Mouse (Mus musculus) ZHBTc4 (cell line): ENCODE results near the gene C530008M17Rik.

Source experiments
- DNase-seq: peaks from one replicate; pipeline ENCODE4 v3.0.0-alpha.2; 2011; ENCODE audit warnings: low read depth, low spot score

The C530008M17Rik gene

GRCm38 (mm10) chr5:76656212-76656611 lies at the start of gene C530008M17Rik:
C530008M17Rik (plus strand) TSS chr5:76656512.
- no peak for DNase-seq

DNA sequence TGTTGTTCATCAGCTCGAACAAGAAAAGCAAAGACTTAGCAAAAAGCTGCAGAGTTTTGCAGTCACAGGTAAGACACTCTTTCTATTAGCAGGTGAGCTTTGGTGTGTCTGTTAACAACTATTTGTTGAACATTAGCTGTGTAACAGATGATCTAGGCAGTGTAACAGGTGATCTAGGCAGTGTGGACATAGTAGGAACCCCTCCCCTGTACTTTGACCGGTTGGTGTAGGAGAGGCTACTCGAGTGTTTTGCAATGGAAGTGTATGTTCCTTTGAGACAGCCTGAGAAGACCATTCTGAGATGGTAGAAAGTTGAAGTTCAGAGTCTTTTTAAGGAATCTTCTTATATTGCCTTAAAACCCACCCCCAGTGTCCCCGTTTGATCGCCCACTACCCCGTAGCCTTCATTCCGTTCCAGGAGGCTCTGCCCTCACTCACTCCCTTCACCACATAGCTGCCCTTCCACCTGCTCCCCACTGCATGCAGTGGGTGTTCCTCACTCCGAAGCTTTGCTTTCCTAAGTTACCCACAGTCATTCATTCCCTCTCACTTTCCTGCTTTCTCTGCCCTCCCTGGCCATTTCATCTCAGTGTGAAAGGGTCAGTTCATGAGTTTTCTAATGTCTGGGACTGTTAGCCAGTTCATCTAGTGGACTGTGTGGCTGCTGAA lies 46.5 kb upstream of the C530008M17Rik start:
- DNase-seq: no peak

DNA sequence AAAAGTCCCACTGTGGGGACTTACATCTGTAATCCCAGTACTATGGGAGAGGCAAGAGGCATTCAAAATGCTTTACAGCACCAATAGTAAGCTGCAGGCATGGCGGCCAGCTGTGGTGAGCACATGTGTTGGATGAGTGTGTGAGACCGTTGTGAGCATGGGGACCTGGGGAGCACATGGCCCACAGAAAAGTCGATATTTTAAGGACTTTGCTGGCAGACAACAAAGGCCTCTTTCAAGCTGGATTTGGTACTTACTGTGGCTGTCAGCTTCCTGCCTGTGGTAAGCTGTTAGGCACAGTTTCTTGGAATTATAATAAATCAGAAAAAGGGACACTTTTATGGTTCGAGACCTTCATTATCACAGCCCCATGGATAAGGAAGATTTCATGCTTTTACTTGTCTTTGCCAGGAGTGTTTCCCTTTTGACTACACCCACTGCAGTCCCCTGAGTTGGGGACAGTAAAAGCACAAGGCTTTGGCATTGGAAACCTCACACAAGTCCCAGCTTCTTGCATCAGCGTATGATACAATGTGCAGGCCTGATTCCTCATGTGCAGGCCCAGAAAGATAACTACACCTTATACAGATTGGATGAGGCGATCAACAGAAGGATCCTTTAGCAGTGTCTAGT lies 43.3 kb upstream of the C530008M17Rik start:
- DNase-seq: no peak

DNA sequence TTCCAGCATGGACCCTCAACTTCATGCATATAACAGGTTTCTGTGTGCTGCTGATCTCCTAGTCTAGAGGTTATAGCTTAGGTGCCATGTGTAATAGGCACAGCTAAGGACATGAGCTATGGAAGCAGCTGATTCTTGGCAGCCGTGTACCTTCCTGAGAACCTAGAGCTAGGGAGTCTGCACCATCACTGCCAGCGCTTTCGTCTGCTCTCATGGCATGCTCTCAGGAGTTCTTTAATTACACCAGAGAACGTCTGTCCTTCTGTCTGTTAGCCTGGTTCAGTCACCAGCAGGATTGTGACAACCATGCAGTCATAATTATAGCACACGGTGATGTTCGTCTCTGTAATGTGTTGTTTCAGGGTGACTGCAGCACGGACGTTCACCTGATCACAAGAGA lies 41.0 kb upstream of the C530008M17Rik start:
- DNase-seq: no peak

- DNase-seq: no peak
These were observed 40.0 kb upstream of the C530008M17Rik start for GRCm38 (mm10) chr5:76616196-76616747.

- no peak for DNase-seq
These were observed 37.6 kb upstream of the C530008M17Rik start for GRCm38 (mm10) chr5:76618750-76619149.

- DNase-seq: no peak
These were observed 32.6 kb upstream of the C530008M17Rik start for GRCm38 (mm10) chr5:76623759-76624158.

DNA sequence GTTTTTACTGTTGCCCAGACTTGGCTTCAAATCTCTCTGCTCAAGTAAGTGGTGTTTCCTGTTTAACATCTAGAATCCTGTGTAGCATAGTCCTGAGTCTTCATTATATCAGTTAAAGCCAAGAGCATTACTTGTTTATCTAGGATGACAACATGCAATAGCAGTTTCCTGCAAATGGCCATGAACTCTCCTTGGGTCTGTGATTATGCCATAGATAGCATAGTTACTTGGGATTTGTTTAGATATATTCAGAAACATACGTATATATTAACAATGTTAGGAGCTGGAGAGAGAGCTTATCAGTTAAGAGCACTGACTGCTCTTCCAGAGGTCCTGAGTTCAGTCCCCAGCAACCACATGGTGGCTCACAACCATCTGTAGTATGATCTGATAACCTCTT lies 28.5 kb upstream of the C530008M17Rik start:
- no peak for DNase-seq

GRCm38 (mm10) chr5:76634012-76634411 lies 22.3 kb upstream of the C530008M17Rik start:
- DNase-seq: no peak

GRCm38 (mm10) chr5:76635592-76635991 lies 20.7 kb upstream of the C530008M17Rik start:
- peak; percentile 14 for DNase-seq

GRCm38 (mm10) chr5:76642076-76642475 lies 14.2 kb upstream of the C530008M17Rik start:
- no peak for DNase-seq

DNA sequence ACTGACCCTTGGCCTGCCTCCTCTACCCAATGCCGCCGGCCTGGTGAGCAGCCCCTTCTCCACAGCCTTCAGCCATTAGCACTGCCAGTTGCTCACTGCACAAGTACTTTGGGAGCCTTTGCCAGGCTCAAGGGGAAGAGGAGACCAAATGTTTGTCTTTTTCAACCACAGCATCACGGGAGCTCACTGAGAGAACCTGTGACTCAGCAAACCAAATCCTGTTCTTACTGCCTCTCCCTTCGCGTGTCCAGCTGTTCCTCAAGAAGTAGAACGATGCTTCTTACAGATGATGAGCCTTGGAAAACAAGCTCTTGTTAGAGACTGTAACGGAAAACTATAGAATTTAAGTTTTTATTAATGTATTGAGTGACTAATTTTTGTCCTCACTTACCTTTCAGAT lies 12.1 kb upstream of the C530008M17Rik start:
- DNase-seq: no peak

- DNase-seq: no peak
These were observed 11.0 kb upstream of the C530008M17Rik start for GRCm38 (mm10) chr5:76645091-76645868.

- DNase-seq: no peak
These were observed 6.4 kb upstream of the C530008M17Rik start for GRCm38 (mm10) chr5:76649897-76650296.

DNA sequence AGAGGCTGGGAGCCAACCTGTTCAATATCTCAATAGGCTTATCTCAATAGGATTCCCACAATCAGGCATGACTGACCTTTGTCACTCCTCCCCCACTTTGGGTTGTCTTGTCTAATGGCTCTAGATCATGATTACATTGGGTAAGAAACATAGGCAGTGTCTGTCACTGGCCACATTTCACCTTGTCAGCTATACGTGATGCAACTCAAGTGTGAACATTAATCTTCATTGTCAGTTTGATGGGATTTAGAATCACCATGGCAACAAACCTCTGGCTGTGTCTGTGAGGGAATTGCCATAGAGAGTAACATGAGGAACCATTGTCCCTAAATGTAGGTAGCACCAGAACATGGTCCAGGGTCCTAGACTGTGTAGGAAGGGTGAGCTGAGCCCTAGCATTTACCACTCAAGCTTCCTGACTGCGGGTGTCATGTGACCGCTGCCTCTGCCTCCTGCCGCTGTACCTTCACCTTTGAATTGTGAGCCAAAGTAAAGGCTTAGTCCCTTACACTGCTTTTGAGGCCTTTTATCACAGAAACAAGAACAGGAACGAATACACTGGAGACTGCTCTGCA lies 5.1 kb upstream of the C530008M17Rik start:
- DNase-seq: no peak

- peak; percentile 73 for DNase-seq
These were observed 1.2 kb downstream of the C530008M17Rik start for GRCm38 (mm10) chr5:76657245-76658083.

GRCm38 (mm10) chr5:76658084-76658934 lies 2.0 kb downstream of the C530008M17Rik start:
- peak; percentile 69 for DNase-seq

GRCm38 (mm10) chr5:76659958-76660635 lies 3.8 kb downstream of the C530008M17Rik start:
- DNase-seq: no peak

GRCm38 (mm10) chr5:76661310-76661709 lies 5.0 kb downstream of the C530008M17Rik start:
- no peak for DNase-seq
